Mouse (Mus musculus) hindbrain, embryonic 14.5 days (tissue): ENCODE measurements around the gene Gjc3. TPM values are rescaled to one million over a fixed set of nuclear protein-coding genes. Genes with fewer than 3 reads are reported as not detected.

Experiments used
- ATAC-seq: fragments of 200-750 bp; cut with Nextera tagmentation; 2 replicates; pipeline ENCODE4 v1.8.0; 2017; ENCODE audit warnings: moderate number of reproducible peaks, mild to moderate bottlenecking, moderate TSS enrichment, moderate library complexity; ENCODE audit not compliant: low FRiP score
- DNase-seq: peaks from one replicate; pipeline ENCODE4 v3.0.0-alpha.2; 2015; ENCODE audit warnings: low spot score
- H3K27ac ChIP-seq: fragments of 300-500 bp; sonication (generic); 2 replicates; pipeline ENCODE4 v1.5.1; 2014; ENCODE audit warnings: mild to moderate bottlenecking, moderate library complexity
- H3K27me3 ChIP-seq: fragments of 300-500 bp; sonication (generic); 2 replicates; pipeline ENCODE4 v1.6.1; 2014; ENCODE audit warnings: mild to moderate bottlenecking, low read length, mixed read lengths; ENCODE audit not compliant: control insufficient read depth, insufficient read depth
- H3K36me3 ChIP-seq: fragments of 300-500 bp; sonication (generic); replicated peaks from 2 replicates; pipeline ENCODE4 v1.6.1; 2014; ENCODE audit not compliant: control insufficient read depth, insufficient read depth
- H3K4me1 ChIP-seq: fragments of 300-500 bp; sonication (generic); replicated peaks from 2 replicates; pipeline ENCODE4 v1.6.1; 2014; ENCODE audit warnings: antibody characterized with exemption, low read length, mixed read lengths; ENCODE audit not compliant: control insufficient read depth, insufficient read depth
- H3K4me2 ChIP-seq: fragments of 300-500 bp; sonication (generic); replicated peaks from 2 replicates; pipeline ENCODE4 v1.6.1; 2014; ENCODE audit warnings: mild to moderate bottlenecking, moderate library complexity
- H3K4me3 ChIP-seq: fragments of 300-500 bp; sonication (generic); replicated peaks from 2 replicates; pipeline ENCODE4 v1.5.1; 2014; ENCODE audit warnings: mild to moderate bottlenecking, low read length
- H3K9ac ChIP-seq: fragments of 300-500 bp; sonication (generic); 2 replicates; pipeline ENCODE4 v1.6.1; 2014
- H3K9me3 ChIP-seq: fragments of 300-500 bp; sonication (generic); 2 replicates; pipeline ENCODE4 v1.6.1; 2016; ENCODE audit warnings: low read length; ENCODE audit not compliant: control insufficient read depth
- WGBS: fragments of 180-500 bp; shearing (Covaris S2); extraction: QIAGEN DNeasy Blood & Tissue Kit; methylation state at CpG from one replicate; pipeline ENCODE4 v1.1.7; 2014; 5-methylcytosine and 5-hydroxymethylcytosine counted together
- polyA plus RNA-seq: library from polyadenylated mRNA; unstranded; fragments of >200 nt; fragmentation: Nextera tagmentation; extraction: Ambion mirVana; gene quantifications from 2 replicates; pipeline ENCODE4 v1.2.1, GENCODE M21; 2014

Gjc3 gene
- polyA plus RNA-seq, 1 experiment from 2014 or later: 0.80 TPM

DNA sequence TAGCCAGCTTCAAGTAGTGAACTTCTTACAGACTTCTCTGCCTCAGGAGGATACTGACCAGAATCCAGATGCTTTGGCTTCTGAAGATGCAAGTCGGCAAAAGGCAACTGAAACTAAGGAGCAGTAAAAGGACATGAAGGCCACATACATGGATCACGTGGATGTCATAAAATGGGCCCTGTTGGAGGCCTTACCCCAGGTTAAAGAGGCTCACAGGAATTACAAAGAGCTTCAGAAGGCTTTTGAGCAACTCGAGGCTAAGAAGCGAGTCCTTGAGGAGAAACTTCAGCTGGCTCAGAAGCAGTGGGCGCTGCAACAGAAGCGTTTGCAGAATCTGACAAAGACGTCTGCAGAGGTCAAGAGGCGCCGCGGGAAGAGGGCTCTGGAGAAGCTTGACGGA, 34.5 kb downstream of the Gjc3 start:
- Histone ChIP-seq H3K9ac (no peak overlapping the region), H3K9me3 (no peaks in the 10 kb centered on the region), H3K27me3 (no peaks in the 10 kb centered on the region), H3K4me2 (no peak overlapping the region), H3K4me1 (no peaks in the 10 kb centered on the region), H3K4me3 (no peak overlapping the region), H3K36me3 (no peaks in the 10 kb centered on the region), H3K27ac (no peak overlapping the region)
- no peak for DNase-seq
- 85% methylated on average over 11 of the region's 11 CpGs for WGBS
- no peak for ATAC-seq

GRCm38 (mm10) chr5:137922171-137922570, 40.7 kb downstream of the Gjc3 start:
- Histone ChIP-seq H3K36me3 (no peaks in the 10 kb centered on the region), H3K27me3 (no peaks in the 10 kb centered on the region), H3K4me3 (no peak overlapping the region), H3K9me3 (no peaks in the 10 kb centered on the region), H3K4me1 (no peaks in the 10 kb centered on the region), H3K9ac (no peak overlapping the region), H3K4me2 (no peak overlapping the region), H3K27ac (no peak overlapping the region)
- DNase-seq (no peak), ATAC-seq (no peak)

DNA sequence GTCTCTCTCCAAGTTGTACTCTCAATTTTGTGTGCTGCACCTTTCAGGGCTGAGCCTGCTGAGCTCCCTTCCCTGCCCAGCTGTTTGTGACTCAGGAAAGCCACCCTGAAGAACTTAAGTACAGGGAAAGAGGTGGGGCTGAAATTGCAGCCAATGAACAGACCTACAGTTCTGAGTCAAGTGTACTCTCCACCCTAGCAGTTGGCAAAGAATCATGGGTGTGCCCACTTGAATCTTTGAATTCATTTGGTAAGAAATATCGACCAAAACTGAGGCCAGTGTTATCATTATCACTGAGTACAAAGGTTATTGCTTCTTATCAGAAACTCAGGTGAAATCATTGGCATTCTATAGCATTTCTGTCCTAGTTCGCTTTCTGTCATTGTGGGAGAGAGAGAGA, 41.4 kb downstream of the Gjc3 start, which contains the start of gene Cyp3a13:
Gene Cyp3a13 (minus strand): TSS at position 88 of the 400 bp plus-strand sequence.
- 51% methylated on average over 2 of the region's 2 CpGs for WGBS
- Histone ChIP-seq H3K9ac (no peak within 1 kb of the TSS), H3K9me3 (no peaks in the 10 kb centered on the region), H3K4me3 (no peak within 1 kb of the TSS), H3K4me1 (no peaks in the 10 kb centered on the region), H3K27ac (no peak within 1 kb of the TSS), H3K4me2 (no peak within 1 kb of the TSS), H3K27me3 (no peaks in the 10 kb centered on the region), H3K36me3 (no peaks in the 10 kb centered on the region)
- no peak for DNase-seq
- no peak for ATAC-seq

DNA sequence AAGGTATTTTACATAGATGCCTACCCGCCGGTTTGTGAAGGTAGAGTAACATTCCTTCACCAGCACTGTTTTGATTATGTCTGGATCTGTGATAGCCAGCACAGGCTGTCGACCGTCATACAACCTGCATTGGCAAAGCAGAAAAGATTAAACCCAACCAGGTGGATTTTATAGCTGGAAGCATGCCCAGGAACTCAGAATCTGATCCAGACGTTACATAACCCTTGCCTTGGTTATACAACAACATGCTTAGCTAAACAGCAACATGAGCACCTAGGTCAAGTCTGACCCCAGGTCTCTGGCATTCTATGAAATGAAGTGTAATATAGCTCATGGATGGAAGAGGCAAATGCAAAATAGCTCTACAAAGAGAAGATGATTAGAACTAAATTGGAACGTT, 47.3 kb downstream of the Gjc3 start:
- no peaks in the 10 kb centered on the region for H3K27me3 ChIP-seq
- no peak for ATAC-seq

DNA sequence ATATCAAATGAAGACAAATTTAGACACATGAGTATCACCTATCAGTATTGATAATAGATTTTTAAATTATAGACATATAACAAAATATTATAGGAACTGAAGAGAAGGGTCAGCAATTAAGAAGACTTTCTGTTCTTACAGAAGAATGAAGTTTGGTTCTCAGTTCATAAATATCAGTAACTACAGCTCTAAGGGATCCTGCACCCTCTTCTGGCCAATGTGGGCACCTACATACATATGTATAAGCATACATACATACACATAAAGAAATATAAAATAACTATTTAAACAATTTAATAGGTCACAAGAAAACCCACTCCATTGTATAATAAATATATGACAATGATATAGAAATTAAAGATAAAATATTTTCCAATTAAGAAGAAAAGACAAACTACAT, 48.4 kb downstream of the Gjc3 start:
- Histone ChIP-seq H3K27me3 (no peaks in the 10 kb centered on the region), H3K4me2 (no peak overlapping the region), H3K9me3 (no peaks in the 10 kb centered on the region), H3K27ac (no peak overlapping the region), H3K4me3 (no peak overlapping the region), H3K36me3 (no peaks in the 10 kb centered on the region), H3K9ac (no peak overlapping the region), H3K4me1 (no peaks in the 10 kb centered on the region)
- DNase-seq: no peak
- no peak for ATAC-seq

More for the DNA sequence above, 47.3 kb downstream of the Gjc3 start:
- Histone ChIP-seq H3K36me3 (no peaks in the 10 kb centered on the region), H3K4me2 (no peak overlapping the region), H3K4me1 (no peaks in the 10 kb centered on the region), H3K27ac (no peak overlapping the region), H3K9me3 (no peaks in the 10 kb centered on the region), H3K9ac (no peak overlapping the region), H3K4me3 (no peak overlapping the region)
- DNase-seq: no peak
- WGBS: 83% methylated on average over 6 of the region's 6 CpGs

GRCm38 (mm10) chr5:137909564-137910262, 53.2 kb downstream of the Gjc3 start:
- H3K9ac ChIP-seq: no peak overlapping the region
- no peak overlapping the region for H3K4me2 ChIP-seq
- no peak for ATAC-seq
- no peaks in the 10 kb centered on the region for H3K9me3 ChIP-seq
- WGBS: 94% methylated on average over 3 of the region's 3 CpGs
- no peak overlapping the region for H3K4me3 ChIP-seq
- H3K27me3 ChIP-seq: no peaks in the 10 kb centered on the region
- no peak for DNase-seq
- no peaks in the 10 kb centered on the region for H3K4me1 ChIP-seq
- no peaks in the 10 kb centered on the region for H3K36me3 ChIP-seq
- no peak overlapping the region for H3K27ac ChIP-seq

Other genes starting within 250 kb of the Gjc3 start
- gene Nyap1, start 221.5 kb downstream of the Gjc3 start, polyA plus RNA-seq: 14.2 and 18.8 TPM in 2 replicates
- gene Tsc22d4, start 217.4 kb downstream of the Gjc3 start, polyA plus RNA-seq: 67.6 and 72.8 TPM in 2 replicates
- 51.1 and 58.7 TPM in 2 replicates for gene Ppp1r35, start 184.2 kb downstream of the Gjc3 start, polyA plus RNA-seq
- gene Mepce, start 175.4 kb downstream of the Gjc3 start, polyA plus RNA-seq: 11.0 and 11.7 TPM in 2 replicates
- gene Zcwpw1, start 175.3 kb downstream of the Gjc3 start, polyA plus RNA-seq: 7.9 and 8.3 TPM in 2 replicates
- 0.40 and 0.62 TPM in 2 replicates for gene Pilra, start 126.8 kb downstream of the Gjc3 start, polyA plus RNA-seq
- not detected in 2 replicates for gene Pilrb1, start 105.0 kb downstream of the Gjc3 start, polyA plus RNA-seq
- not detected in 2 replicates for gene Pilrb2, start 91.3 kb downstream of the Gjc3 start, polyA plus RNA-seq
- gene Cyp3a13, start 41.5 kb downstream of the Gjc3 start, polyA plus RNA-seq: not detected in 2 replicates
- gene Azgp1, start 18.4 kb upstream of the Gjc3 start, polyA plus RNA-seq: not detected in 2 replicates
- gene Smok3a, start 58.2 kb upstream of the Gjc3 start, polyA plus RNA-seq: not detected in 2 replicates
- gene Smok3b, start 58.3 kb upstream of the Gjc3 start, polyA plus RNA-seq: not detected in 2 replicates
- gene Smok3c, start 90.1 kb upstream of the Gjc3 start, polyA plus RNA-seq: not detected in 2 replicates
- 31.2 and 34.1 TPM in 2 replicates for gene Zkscan1, start 122.0 kb upstream of the Gjc3 start, polyA plus RNA-seq
- 84.0 and 88.2 TPM in 2 replicates for gene Zscan21, start 153.8 kb upstream of the Gjc3 start, polyA plus RNA-seq
- 17.9 and 21.4 TPM in 2 replicates for gene Zfp113, start 192.6 kb upstream of the Gjc3 start, polyA plus RNA-seq
- 239 and 253 TPM in 2 replicates for gene Cops6, start 198.0 kb upstream of the Gjc3 start, polyA plus RNA-seq
- gene Ap4m1, start 208.9 kb upstream of the Gjc3 start, polyA plus RNA-seq: 15.2 and 15.5 TPM in 2 replicates
- gene Mcm7, start 209.3 kb upstream of the Gjc3 start, polyA plus RNA-seq: 71.6 and 78.1 TPM in 2 replicates
- gene Taf6, start 224.4 kb upstream of the Gjc3 start, polyA plus RNA-seq: 67.1 and 72.8 TPM in 2 replicates
- gene Cnpy4, start 224.4 kb upstream of the Gjc3 start, polyA plus RNA-seq: 29.5 and 31.5 TPM in 2 replicates
- 12.5 and 13.6 TPM in 2 replicates for gene Mblac1, start 231.2 kb upstream of the Gjc3 start, polyA plus RNA-seq